Mouse (Mus musculus): Measurements from ENCODE around the gene Zc3h12a. TPM values are rescaled to one million over a fixed set of nuclear protein-coding genes. Genes with fewer than 3 reads are reported as not detected.

Gene Zc3h12a
- total and polyA plus RNA-seq, 3 experiments: 0.92 to 3.3 TPM; not detected in 1

DNA sequence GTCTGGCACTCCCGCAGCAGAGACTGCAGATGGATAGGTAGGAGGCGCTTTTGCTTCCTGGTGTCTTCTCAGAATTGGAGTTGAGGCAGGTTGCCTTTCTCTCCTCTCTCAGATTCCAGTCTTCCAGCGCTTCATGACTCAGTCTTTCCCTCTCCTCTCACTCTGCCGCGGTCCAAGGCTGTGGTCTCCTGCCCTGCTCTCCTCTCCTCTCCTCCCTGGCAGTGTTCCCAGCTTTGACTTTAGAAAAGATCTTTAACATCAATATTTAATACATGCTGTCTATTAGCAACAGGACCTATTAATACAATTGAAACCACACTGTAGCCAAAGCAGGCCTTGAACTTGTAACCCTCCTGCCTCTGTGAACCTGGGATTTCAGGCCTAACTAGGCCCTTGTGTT is 31.6 kb downstream of the Zc3h12a start (continued):
- TF ChIP-seq POLR2AphosphoS5 (IDR thresholded peaks at IDR 0.05; ENCODE audit: borderline replicate concordance, low read depth, low read length) (no peak), CTCF (IDR thresholded peaks at IDR 0.05 in 2 of 3, conservative IDR thresholded peaks at IDR 0.05 in 1 of 3; ENCODE audit: control insufficient read depth in 1 of 3, insufficient read depth in 1 of 3, low read depth in 2 of 3, low read length in 3 of 3, poor library complexity in 1 of 3, severe bottlenecking in 1 of 3) (no peak), E2F4 (IDR thresholded peaks at IDR 0.05; ENCODE audit: borderline replicate concordance, low read depth, low read length) (no peak)

DNA sequence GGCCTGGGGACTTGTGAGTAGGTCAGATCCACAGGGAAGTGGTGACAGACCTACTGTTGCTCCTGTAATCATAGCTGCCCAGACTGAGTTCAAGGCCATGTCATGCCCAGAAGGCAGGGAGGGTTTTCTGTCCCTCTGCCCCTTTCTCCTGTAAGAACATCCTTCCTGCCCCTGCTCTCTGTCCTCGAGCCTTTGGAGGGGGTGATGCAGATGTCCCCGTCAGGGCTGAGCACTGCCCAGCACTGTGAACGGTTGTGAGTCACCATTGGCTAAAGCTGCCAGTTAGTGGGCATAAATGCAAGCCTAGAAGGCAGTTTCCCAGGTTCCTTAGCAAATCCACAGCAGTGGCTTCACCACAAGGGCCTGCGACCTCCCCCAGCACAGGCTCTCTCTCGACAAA is 34.6 kb downstream of the Zc3h12a start:
- TF ChIP-seq POLR2AphosphoS2 (IDR thresholded peaks at IDR 0.05; ENCODE audit: low read length) (no peak), UBTF (IDR thresholded peaks at IDR 0.05; ENCODE audit: borderline replicate concordance, insufficient read depth, low read depth, low read length) (no peak), ETS1 (IDR thresholded peaks at IDR 0.05; ENCODE audit: low read depth, low read length) (no peak), CTCF (IDR thresholded peaks at IDR 0.05 in 2 of 3, conservative IDR thresholded peaks at IDR 0.05 in 1 of 3; ENCODE audit: control insufficient read depth in 1 of 3, insufficient read depth in 1 of 3, low read depth in 2 of 3, low read length in 3 of 3, poor library complexity in 1 of 3, severe bottlenecking in 1 of 3) (no peak), ZC3H11A (IDR thresholded peaks at IDR 0.05; ENCODE audit: low read depth, low read length) (no peak), E2F4 (IDR thresholded peaks at IDR 0.05; ENCODE audit: borderline replicate concordance, low read depth, low read length) (no peak), SMC3 (IDR thresholded peaks at IDR 0.05; ENCODE audit: low read depth, low read length) (no peak), RAD21 (IDR thresholded peaks at IDR 0.05; ENCODE audit: low read depth, low read length) (no peak)
- no peaks in the 10 kb centered on the region; the same call in 1 of the 2 replicates for H3K79me2 ChIP-seq (ENCODE audit: control insufficient read depth, insufficient read depth, low read length, poor library complexity)
- H3K4me1 ChIP-seq (ENCODE audit: control insufficient read depth in 1 of 2, insufficient read depth in 2 of 2, low read length in 2 of 2): no peaks in the 10 kb centered on the region
- no peak for DNase-seq (ENCODE audit: low read depth, low spot score)
- H3K9ac ChIP-seq (ENCODE audit: control insufficient read depth, low read depth, low read length, poor library complexity, severe bottlenecking): no peak overlapping the region
- H3K36me3 ChIP-seq (ENCODE audit: control insufficient read depth in 1 of 2, insufficient read depth in 2 of 2, low read length in 2 of 2): peaks cover 0 to 2% of the 10 kb centered on the region in 2 experiments; a peak in 1 of 4 replicates
- H3K27me3 ChIP-seq (ENCODE audit: control insufficient read depth in 1 of 2, insufficient read depth in 2 of 2, low read length in 2 of 2): no peaks in the 10 kb centered on the region
- H3K4me3 ChIP-seq (ENCODE audit: control insufficient read depth in 1 of 2, insufficient read depth in 1 of 2, low read depth in 2 of 2, low read length in 2 of 2): no peak overlapping the region
- no peak overlapping the region for H3K27ac ChIP-seq (ENCODE audit: control insufficient read depth, low read depth, low read length)
- no peaks in the 10 kb centered on the region for H3K9me3 ChIP-seq (replicated peaks; ENCODE audit: insufficient read depth, low read length)

DNA sequence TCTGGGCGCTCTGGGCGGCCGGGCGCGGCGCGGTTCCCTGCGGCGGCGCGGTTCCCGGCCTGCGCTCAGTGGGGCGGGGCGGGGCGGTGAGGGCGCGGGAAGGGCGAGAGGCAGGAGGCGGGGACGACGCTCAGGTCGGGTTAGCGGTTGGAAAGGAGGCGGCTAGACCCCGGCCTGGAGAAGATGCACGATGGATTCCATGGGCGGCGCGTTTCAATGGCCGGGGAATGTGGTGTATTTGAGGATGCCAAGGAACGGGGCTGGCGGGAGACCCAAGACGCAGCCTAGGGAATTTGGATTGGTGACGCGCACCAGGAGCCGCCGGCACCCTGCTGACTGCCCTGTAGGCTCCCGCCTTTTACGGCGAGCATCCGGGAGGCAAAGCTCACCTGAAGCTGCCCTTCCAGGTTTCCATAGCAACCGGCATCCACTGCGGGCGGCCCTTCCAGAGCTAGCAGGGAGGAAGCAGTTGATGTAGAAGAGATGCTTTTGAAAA is 42.2 kb downstream of the Zc3h12a start:
- peaks cover 13% of the 10 kb centered on the region for H3K79me2 ChIP-seq (ENCODE audit: control insufficient read depth, insufficient read depth, low read length, poor library complexity)
- peak overlapping the region; percentile 96 for H3K9ac ChIP-seq (ENCODE audit: control insufficient read depth, low read depth, low read length, poor library complexity, severe bottlenecking)
- DNase-seq (ENCODE audit: low read depth, low spot score): peak; percentile 85
- H3K9me3 ChIP-seq (replicated peaks; ENCODE audit: insufficient read depth, low read length): no peaks in the 10 kb centered on the region
- TF ChIP-seq MAZ (IDR thresholded peaks at IDR 0.05; ENCODE audit: low read depth, low read length) (0 out of 2 replicates have a peak, but pooled peaks have one; percentile 42), ZMIZ1 (IDR thresholded peaks at IDR 0.05; ENCODE audit: low read depth, low read length) (0 out of 2 replicates have a peak, but pooled peaks have one; percentile 38), UBTF (IDR thresholded peaks at IDR 0.05; ENCODE audit: borderline replicate concordance, insufficient read depth, low read depth, low read length) (no peak)
- peaks cover 2 to 13% of the 10 kb centered on the region in 2 experiments; a peak in 2 of 4 replicates for H3K36me3 ChIP-seq (ENCODE audit: control insufficient read depth in 1 of 2, insufficient read depth in 2 of 2, low read length in 2 of 2)
- H3K4me1 ChIP-seq (ENCODE audit: control insufficient read depth in 1 of 2, insufficient read depth in 2 of 2, low read length in 2 of 2): peaks cover 0 to 14% of the 10 kb centered on the region in 2 experiments; a peak in 3 of 4 replicates
- H3K27me3 ChIP-seq (ENCODE audit: control insufficient read depth in 1 of 2, insufficient read depth in 2 of 2, low read length in 2 of 2): no peaks in the 10 kb centered on the region
- H3K27ac ChIP-seq (ENCODE audit: control insufficient read depth, low read depth, low read length): peak overlapping the region; percentile 71
- peak overlapping the region; percentile 69 to 83 for H3K4me3 ChIP-seq (ENCODE audit: control insufficient read depth in 1 of 2, insufficient read depth in 1 of 2, low read depth in 2 of 2, low read length in 2 of 2)
